Mouse (Mus musculus): Measurements from ENCODE around the gene Trpm6. TPM values are rescaled to one million over a fixed set of nuclear protein-coding genes. Genes with fewer than 3 reads are reported as not detected.

The Trpm6 gene
- total and polyA plus RNA-seq, 3 experiments: 0.01 TPM; not detected in 2

GRCm38 (mm10) chr19:18774085-18774484 is 24.3 kb downstream of the Trpm6 start:
- H3K4me1 ChIP-seq (ENCODE audit: control insufficient read depth in 1 of 2, insufficient read depth in 2 of 2, low read length in 2 of 2): no peaks in the 10 kb centered on the region
- H3K36me3 ChIP-seq (ENCODE audit: control insufficient read depth in 1 of 2, insufficient read depth in 2 of 2, low read length in 2 of 2): no peaks in the 10 kb centered on the region
- no peak overlapping the region for H3K27ac ChIP-seq (ENCODE audit: control insufficient read depth, low read depth, low read length)
- TF ChIP-seq MYB (IDR thresholded peaks at IDR 0.05; ENCODE audit: low read depth, low read length) (no peak), MXI1 (IDR thresholded peaks at IDR 0.05; ENCODE audit: low read depth, low read length) (no peak), GATA1 (IDR thresholded peaks at IDR 0.05; ENCODE audit: low read depth, low read length) (no peak), SIN3A (IDR thresholded peaks at IDR 0.05; ENCODE audit: low read length) (no peak), MAZ (IDR thresholded peaks at IDR 0.05; ENCODE audit: low read depth, low read length) (no peak), ZMIZ1 (IDR thresholded peaks at IDR 0.05; ENCODE audit: low read depth, low read length) (no peak), NRF1 (IDR thresholded peaks at IDR 0.05; ENCODE audit: insufficient read depth, low read depth, low read length, poor library complexity, severe bottlenecking) (no peak), TAL1 (IDR thresholded peaks at IDR 0.05; ENCODE audit: low read length) (no peak), MAFK (IDR thresholded peaks at IDR 0.05; ENCODE audit: borderline replicate concordance, low read depth, low read length) (no peak)
- H3K27me3 ChIP-seq (ENCODE audit: control insufficient read depth in 1 of 2, insufficient read depth in 2 of 2, low read length in 2 of 2): peaks cover 5 to 6% of the 10 kb centered on the region in 2 experiments
- H3K9me3 ChIP-seq (replicated peaks; ENCODE audit: insufficient read depth, low read length): no peaks in the 10 kb centered on the region
- H3K79me2 ChIP-seq (ENCODE audit: control insufficient read depth, insufficient read depth, low read length, poor library complexity): no peaks in the 10 kb centered on the region
- DNase-seq (ENCODE audit: low read depth, low spot score): no peak
- H3K4me3 ChIP-seq (ENCODE audit: control insufficient read depth in 1 of 2, insufficient read depth in 1 of 2, low read depth in 2 of 2, low read length in 2 of 2): no peak overlapping the region
- H3K9ac ChIP-seq (ENCODE audit: control insufficient read depth, low read depth, low read length, poor library complexity, severe bottlenecking): no peak overlapping the region

GRCm38 (mm10) chr19:18799646-18800045 is 49.9 kb downstream of the Trpm6 start:
- no peaks in the 10 kb centered on the region for H3K9me3 ChIP-seq (replicated peaks; ENCODE audit: insufficient read depth, low read length)
- H3K36me3 ChIP-seq (ENCODE audit: control insufficient read depth in 1 of 2, insufficient read depth in 2 of 2, low read length in 2 of 2): no peaks in the 10 kb centered on the region
- no peak overlapping the region for H3K4me3 ChIP-seq (ENCODE audit: control insufficient read depth in 1 of 2, insufficient read depth in 1 of 2, low read depth in 2 of 2, low read length in 2 of 2)
- no peak overlapping the region for H3K9ac ChIP-seq (ENCODE audit: control insufficient read depth, low read depth, low read length, poor library complexity, severe bottlenecking)
- H3K27ac ChIP-seq (ENCODE audit: control insufficient read depth, low read depth, low read length): no peak overlapping the region
- H3K27me3 ChIP-seq (ENCODE audit: control insufficient read depth in 1 of 2, insufficient read depth in 2 of 2, low read length in 2 of 2): peaks cover 1% of the 10 kb centered on the region in 2 experiments; a peak in 1 of 4 replicates
- TF ChIP-seq ELF1 (IDR thresholded peaks at IDR 0.05; ENCODE audit: low read depth, low read length): no peak
- no peak for TF ChIP-seq KAT2A (conservative IDR thresholded peaks at IDR 0.05; ENCODE audit: low read depth, low read length)
- no peak for TF ChIP-seq TCF12 (IDR thresholded peaks at IDR 0.05; ENCODE audit: low read depth, low read length)
- no peak for TF ChIP-seq EP300 (IDR thresholded peaks at IDR 0.05; ENCODE audit: low read depth in 1 of 2, low read length in 2 of 2)
- TF ChIP-seq POLR2A (IDR thresholded peaks at IDR 0.05; ENCODE audit: control insufficient read depth in 1 of 2, insufficient read depth in 1 of 2, low read depth in 1 of 2, low read length in 2 of 2, poor library complexity in 1 of 2): no peak
- TF ChIP-seq CHD1 (IDR thresholded peaks at IDR 0.05; ENCODE audit: low read depth, low read length): no peak
- no peak for TF ChIP-seq MAZ (IDR thresholded peaks at IDR 0.05; ENCODE audit: low read depth, low read length)
- TF ChIP-seq GABPA (IDR thresholded peaks at IDR 0.05; ENCODE audit: low read depth, low read length): no peak
- no peak for TF ChIP-seq JUND (IDR thresholded peaks at IDR 0.05; ENCODE audit: low read depth, low read length)
- TF ChIP-seq CTCF (IDR thresholded peaks at IDR 0.05 in 2 of 3, conservative IDR thresholded peaks at IDR 0.05 in 1 of 3; ENCODE audit: control insufficient read depth in 1 of 3, insufficient read depth in 1 of 3, low read depth in 2 of 3, low read length in 3 of 3, poor library complexity in 1 of 3, severe bottlenecking in 1 of 3): no peak
- TF ChIP-seq TAL1 (IDR thresholded peaks at IDR 0.05; ENCODE audit: low read length): no peak
- TF ChIP-seq POLR2AphosphoS5 (IDR thresholded peaks at IDR 0.05; ENCODE audit: borderline replicate concordance, low read depth, low read length): no peak
- TF ChIP-seq MXI1 (IDR thresholded peaks at IDR 0.05; ENCODE audit: low read depth, low read length): no peak
- TF ChIP-seq SIN3A (IDR thresholded peaks at IDR 0.05; ENCODE audit: low read length): no peak
- no peak for TF ChIP-seq BHLHE40 (IDR thresholded peaks at IDR 0.05; ENCODE audit: borderline replicate concordance, low read depth, low read length)
- no peak for TF ChIP-seq ETS1 (IDR thresholded peaks at IDR 0.05; ENCODE audit: low read depth, low read length)
- TF ChIP-seq SMC3 (IDR thresholded peaks at IDR 0.05; ENCODE audit: low read depth, low read length): no peak
- no peak for TF ChIP-seq HCFC1 (IDR thresholded peaks at IDR 0.05; ENCODE audit: low read depth, low read length)
- no peak for TF ChIP-seq MYB (IDR thresholded peaks at IDR 0.05; ENCODE audit: low read depth, low read length)
- no peak for TF ChIP-seq MAFK (IDR thresholded peaks at IDR 0.05; ENCODE audit: borderline replicate concordance, low read depth, low read length)
- no peaks in the 10 kb centered on the region for H3K4me1 ChIP-seq (ENCODE audit: control insufficient read depth in 1 of 2, insufficient read depth in 2 of 2, low read length in 2 of 2)
- no peak for DNase-seq (ENCODE audit: low read depth, low spot score)
- H3K79me2 ChIP-seq (ENCODE audit: control insufficient read depth, insufficient read depth, low read length, poor library complexity): no peaks in the 10 kb centered on the region
